Mouse (Mus musculus) spleen, postnatal 10 days (tissue): Measurements from ENCODE around the gene Slc35b4.

Experiments
- DNase-seq, 2 experiments: peaks; one replicate each; pipeline ENCODE4 v3.0.0; 2021 to 2022; ENCODE audit warnings: low spot score in 2 of 2

The Slc35b4 gene

GRCm38 (mm10) chr6:34129261-34129660 lies 47.6 kb downstream of the Slc35b4 start:
- DNase-seq, result no peak

DNA sequence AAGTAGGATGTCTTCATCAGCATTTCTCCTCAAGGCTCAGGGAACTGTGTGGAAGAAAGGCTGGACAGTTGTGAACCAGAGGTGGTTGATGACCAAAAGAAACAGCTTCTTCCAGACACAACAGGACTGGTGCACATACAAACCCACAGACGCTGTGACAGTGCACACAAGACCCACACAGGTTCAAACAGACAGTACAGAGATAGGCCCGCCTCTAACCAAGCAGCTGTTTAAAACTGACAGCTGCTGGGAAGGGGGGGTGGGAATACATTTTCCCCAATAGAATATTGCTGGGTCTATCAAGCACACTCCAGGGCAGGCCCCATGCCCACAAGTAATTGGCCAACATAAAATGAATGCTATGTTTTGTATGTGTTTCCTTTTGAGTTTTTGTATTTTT lies 52.5 kb downstream of the Slc35b4 start:
- DNase-seq, result no peak

GRCm38 (mm10) chr6:34116838-34117478 lies 60.0 kb downstream of the Slc35b4 start:
- DNase-seq, result no peak

- DNase-seq, result no peak
These were observed 65.5 kb downstream of the Slc35b4 start for GRCm38 (mm10) chr6:34111406-34111805.

DNA sequence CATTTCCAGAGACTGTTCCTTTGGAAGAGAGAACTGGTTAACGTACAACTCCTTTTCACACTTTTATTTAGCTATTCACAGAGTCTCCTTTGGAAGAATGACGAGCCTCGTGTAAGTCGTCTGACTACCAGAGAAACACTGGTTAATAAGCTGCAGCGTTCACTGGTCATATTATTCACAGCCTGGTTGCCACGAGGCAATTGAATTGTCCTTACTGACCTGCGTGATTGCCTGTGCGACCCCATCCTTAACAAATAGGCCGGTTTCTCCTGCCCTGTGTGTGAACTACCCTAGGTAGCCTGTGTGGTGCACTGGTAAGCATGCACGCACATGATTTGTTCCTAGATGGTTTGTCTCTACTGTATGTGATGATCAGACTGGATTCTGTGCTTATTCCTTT lies 66.3 kb downstream of the Slc35b4 start:
- DNase-seq, result no peak
